Mouse (Mus musculus): ENCODE data around the gene Gm10375.
"Not testable (repeated sequence)": the region's sequence is repeated elsewhere in the genome, so short reads cannot be mapped to it uniquely, and the experiment has no call there.

Gm10375 gene

DNA sequence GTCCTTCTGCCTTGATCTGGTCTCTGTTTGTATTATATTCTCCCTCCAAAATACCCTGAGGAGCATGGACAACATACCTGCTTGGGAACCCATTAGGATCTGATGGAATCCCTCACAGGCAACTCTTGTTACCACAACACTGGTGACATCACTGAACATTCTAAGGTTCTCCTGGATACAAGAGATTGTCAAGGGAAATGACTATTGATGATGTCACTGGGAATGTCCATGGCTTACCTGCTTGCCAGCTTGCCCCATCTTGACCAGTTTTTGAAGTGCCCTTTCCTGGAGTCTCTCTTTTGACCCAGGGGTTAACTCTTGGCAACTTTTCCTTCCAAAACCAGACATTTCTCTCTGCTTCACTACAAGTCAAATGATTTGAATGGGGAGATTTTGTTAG is at the start of gene Gm10375:
Gene Gm10375 (minus strand): TSS at position 101 of the 400 bp plus-strand sequence.
- in situ Hi-C loops (cut with MseI, MboI) = not testable (repeated sequence)

DNA sequence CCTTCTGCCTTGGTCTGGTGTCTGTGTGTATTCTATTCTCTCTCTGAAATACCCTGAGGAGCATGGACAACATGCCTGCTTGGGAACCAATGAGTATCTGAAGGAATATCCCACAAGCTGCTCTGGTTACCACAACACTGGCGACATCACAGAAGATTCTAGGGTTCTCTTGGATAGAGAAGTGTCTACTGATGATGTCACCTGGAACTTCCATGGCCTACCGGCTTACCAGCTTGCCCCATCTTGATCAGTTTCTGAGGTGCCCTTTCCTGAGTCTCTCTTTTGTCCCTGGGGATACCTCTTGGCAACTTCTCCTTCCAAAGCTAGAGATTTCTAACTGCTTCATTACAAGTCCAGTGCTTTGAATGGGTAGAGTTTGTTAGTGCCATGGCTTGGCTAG is 28.8 kb downstream of the Gm10375 start, which contains the start of gene Gm17654:
Gene Gm17654 (minus strand): TSS at position 101 of the 400 bp plus-strand sequence.
- in situ Hi-C loops (cut with MseI, MboI) = loop anchor here in 1 of 2 experiments (10.0 kb wide), 1 partner anchor 304 kb away; the partner anchor contains the start of gene Gm9732

DNA sequence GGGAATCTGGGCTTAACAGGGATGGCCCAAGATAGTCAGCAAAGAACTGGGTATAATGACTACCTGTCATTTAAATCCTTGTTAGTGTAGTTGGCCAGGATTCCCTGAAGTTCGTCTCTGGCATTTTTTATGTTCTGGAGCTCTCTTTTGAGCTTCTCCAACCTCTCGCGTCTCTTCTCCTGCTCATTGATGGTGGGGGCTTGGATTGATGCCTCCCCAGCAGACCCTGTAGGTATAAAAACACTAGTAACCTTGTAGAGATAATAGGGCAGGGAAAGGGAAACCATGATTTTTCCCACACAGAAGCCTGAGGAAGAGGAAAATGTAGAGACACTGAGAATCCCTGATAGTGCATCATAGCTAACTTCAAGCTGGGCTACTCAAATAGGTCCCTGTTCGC is 29.8 kb downstream of the Gm10375 start:
- in situ Hi-C loops (cut with MseI, MboI) = loop anchor here in 1 of 2 experiments (10.0 kb wide), 1 partner anchor 303 kb away; the partner anchor contains the start of gene Gm9732
